Mouse (Mus musculus) liver, adult 2 months (tissue): Measurements from ENCODE around the gene Rab38. TPM values are rescaled to one million over a fixed set of nuclear protein-coding genes. Genes with fewer than 3 reads are reported as not detected.

ENCODE experiments used
- DNase-seq: peaks from one replicate; pipeline ENCODE4 v3.0.0-alpha.2; 2011; ENCODE audit warnings: low read depth, low spot score; ENCODE audit errors: extremely low read depth
- H3K27ac ChIP-seq: fragments of 200-500 bp; replicated peaks from 2 replicates; pipeline ENCODE4 v1.5.1; 2012; ENCODE audit warnings: low read depth, mild to moderate bottlenecking, control low read depth, inconsistent platforms, low read length; ENCODE audit not compliant: insufficient read depth
- H3K27me3 ChIP-seq: fragments of 200-500 bp; 2 replicates; pipeline ENCODE4 v1.6.1; 2012; ENCODE audit warnings: mild to moderate bottlenecking, moderate library complexity, low read length, inconsistent platforms; ENCODE audit not compliant: control insufficient read depth, insufficient read depth
- H3K36me3 ChIP-seq: fragments of 200-500 bp; 2 replicates; pipeline ENCODE4 v1.6.1; 2012; ENCODE audit warnings: low read length, inconsistent platforms; ENCODE audit not compliant: control insufficient read depth, insufficient read depth
- H3K4me1 ChIP-seq: fragments of 200-500 bp; 2 replicates; pipeline ENCODE4 v1.6.1; 2011; ENCODE audit warnings: low read length; ENCODE audit not compliant: control insufficient read depth, insufficient read depth
- H3K4me3 ChIP-seq: fragments of 200-500 bp; 2 replicates; pipeline ENCODE4 v1.5.1; 2011; ENCODE audit warnings: low read depth, mild to moderate bottlenecking, control low read depth, low read length, moderate library complexity; ENCODE audit not compliant: insufficient read depth
- H3K79me2 ChIP-seq: fragments of 200-500 bp; 2 replicates; pipeline ENCODE4 v1.6.1; 2012; ENCODE audit warnings: inconsistent platforms, mild to moderate bottlenecking, low read length, moderate library complexity; ENCODE audit not compliant: control insufficient read depth, insufficient read depth
- H3K9ac ChIP-seq: fragments of 200-500 bp; 2 replicates; pipeline ENCODE4 v1.6.1; 2012; ENCODE audit warnings: low read depth, mild to moderate bottlenecking, control low read depth, inconsistent platforms, low read length
- CTCF ChIP-seq: fragments of 200-500 bp; IDR thresholded peaks from 2 replicates; pipeline ENCODE4 v1.5.1; 2011; ENCODE audit warnings: low read depth, low read length, control low read depth
- POLR2A ChIP-seq: fragments of 200-500 bp; IDR thresholded peaks from 2 replicates; pipeline ENCODE4 v1.6.1; 2011; ENCODE audit warnings: low read length, control low read depth; ENCODE audit not compliant: insufficient read depth; ENCODE audit errors: extremely low read depth
- WGBS: fragments of 180-500 bp; shearing (Covaris S2); methylation state at CpG from one replicate; pipeline ENCODE4 v1.1.7; 2018; 5-methylcytosine and 5-hydroxymethylcytosine counted together
- polyA plus RNA-seq: library from polyadenylated mRNA; depleted of rRNA; stranded (reverse); fragments of >200 nt; gene quantifications from 2 replicates; pipeline ENCODE4 v1.2.3, GENCODE M21; 2012; rRNA removed
- total RNA-seq: library from RNA; depleted of rRNA; stranded (reverse); fragments of >200 nt; gene quantifications from 2 replicates; pipeline ENCODE4 v1.2.3, GENCODE M21; 2014; rRNA removed

Rab38 gene
- total and polyA plus RNA-seq, 2 experiments, result 0.39 to 1.0 TPM

GRCm38 (mm10) chr7:88536127-88536531 lies 106.1 kb downstream of the Rab38 start:
- DNase-seq, result no peak

DNA sequence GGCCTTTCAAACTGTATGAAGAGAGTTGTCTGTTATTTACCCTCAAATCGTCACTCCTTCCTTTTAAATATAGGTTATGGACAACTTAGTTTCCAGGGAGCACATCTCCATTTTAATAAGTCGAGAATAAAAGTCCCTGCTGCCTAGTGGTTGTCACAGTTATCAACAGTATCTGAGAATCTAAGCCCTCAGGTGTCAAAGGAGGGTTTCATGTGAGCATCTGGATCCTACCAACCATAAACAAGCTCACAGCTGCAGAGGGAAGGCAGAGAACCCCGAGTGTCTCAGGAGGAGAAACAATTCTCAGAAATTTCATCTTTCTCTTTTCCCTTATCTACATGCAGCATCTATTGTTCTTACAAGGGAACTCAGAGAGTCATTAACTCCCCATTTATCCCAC lies 106.7 kb downstream of the Rab38 start:
- WGBS, result 58% methylated on average over 3 of the region's 3 CpGs
- H3K27ac ChIP-seq, result no peak overlapping the region
- no peaks in the 10 kb centered on the region for H3K36me3 ChIP-seq
- DNase-seq, result no peak
- H3K79me2 ChIP-seq, result no peaks in the 10 kb centered on the region
- H3K4me1 ChIP-seq, result no peaks in the 10 kb centered on the region
- no peaks in the 10 kb centered on the region for H3K27me3 ChIP-seq
- H3K9ac ChIP-seq, result no peak overlapping the region
- H3K4me3 ChIP-seq, result no peak overlapping the region
- TF ChIP-seq CTCF (no peak), POLR2A (no peak)

More at GRCm38 (mm10) chr7:88536127-88536531, 106.1 kb downstream of the Rab38 start:
- Histone ChIP-seq H3K36me3 (no peaks in the 10 kb centered on the region), H3K27ac (no peak overlapping the region), H3K4me3 (no peak overlapping the region), H3K4me1 (no peaks in the 10 kb centered on the region), H3K79me2 (no peaks in the 10 kb centered on the region), H3K27me3 (no peaks in the 10 kb centered on the region), H3K9ac (no peak overlapping the region)
- no peak for TF ChIP-seq CTCF

Other genes with a start within 250 kb of the Rab38 start
- gene Ctsc, start 152.2 kb upstream of the Rab38 start, total RNA-seq, result 124 and 131 TPM in 2 replicates
- gene Ctsc, start 152.2 kb upstream of the Rab38 start, polyA plus RNA-seq, result 83.6 and 93.6 TPM in 2 replicates